Mouse (Mus musculus) 3T3-L1 (cell line): ENCODE measurements at regions not wholly inside any gene's neighbourhood (a gene's known extent, or its start where the extent isn't known, plus 50 kb on each side); places are given as distances from the start of the nearest gene placed in this dataset.
"Not testable (repeated sequence)": the region's sequence is repeated elsewhere in the genome, so short reads cannot be mapped to it uniquely, and the experiment has no call there.

Experiments used
- DNase-seq: peaks from one replicate; pipeline ENCODE4 v3.0.0-alpha.2; 2015; ENCODE audit warnings: low read depth, low spot score

DNA sequence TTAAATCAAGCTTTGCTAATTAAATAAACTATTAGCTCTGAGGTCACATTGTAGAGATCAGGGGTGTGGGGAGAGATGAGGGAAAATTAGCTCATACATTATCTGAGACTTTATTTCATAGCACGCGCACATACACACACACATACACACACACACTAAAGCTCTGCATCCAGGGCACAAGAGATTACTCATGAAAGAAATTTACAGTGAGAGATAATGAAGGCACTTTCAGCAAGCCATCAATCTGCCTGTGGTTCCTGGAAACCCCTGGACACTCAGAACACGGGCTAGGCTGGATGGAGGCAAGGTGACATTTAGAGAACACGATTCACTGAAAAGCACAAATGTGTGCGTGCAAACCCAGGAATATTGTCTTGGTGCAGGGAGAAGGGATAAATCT, 60.2 kb downstream of the Scg2 start:
- DNase-seq, result no peak

DNA sequence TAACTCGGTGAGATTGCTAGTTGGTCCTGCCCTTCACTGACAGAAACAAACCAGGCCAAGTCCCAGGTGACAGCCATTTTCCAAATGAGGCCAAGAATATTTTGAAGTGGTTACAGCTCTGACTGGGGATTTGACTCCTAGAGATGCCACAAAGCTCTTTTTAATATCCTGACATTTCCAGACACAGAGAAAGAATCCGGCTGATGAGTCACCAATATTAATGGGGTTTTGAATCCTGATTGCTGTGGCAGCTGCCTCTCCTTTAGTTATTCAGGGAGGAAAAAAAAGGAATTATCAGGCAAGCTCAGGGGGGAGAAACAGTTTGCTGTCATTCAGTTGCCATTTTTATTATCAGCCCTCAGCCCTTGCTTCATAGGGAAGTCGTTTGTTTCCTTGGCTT, 65.1 kb downstream of the Scg2 start:
- DNase-seq, result no peak

DNA sequence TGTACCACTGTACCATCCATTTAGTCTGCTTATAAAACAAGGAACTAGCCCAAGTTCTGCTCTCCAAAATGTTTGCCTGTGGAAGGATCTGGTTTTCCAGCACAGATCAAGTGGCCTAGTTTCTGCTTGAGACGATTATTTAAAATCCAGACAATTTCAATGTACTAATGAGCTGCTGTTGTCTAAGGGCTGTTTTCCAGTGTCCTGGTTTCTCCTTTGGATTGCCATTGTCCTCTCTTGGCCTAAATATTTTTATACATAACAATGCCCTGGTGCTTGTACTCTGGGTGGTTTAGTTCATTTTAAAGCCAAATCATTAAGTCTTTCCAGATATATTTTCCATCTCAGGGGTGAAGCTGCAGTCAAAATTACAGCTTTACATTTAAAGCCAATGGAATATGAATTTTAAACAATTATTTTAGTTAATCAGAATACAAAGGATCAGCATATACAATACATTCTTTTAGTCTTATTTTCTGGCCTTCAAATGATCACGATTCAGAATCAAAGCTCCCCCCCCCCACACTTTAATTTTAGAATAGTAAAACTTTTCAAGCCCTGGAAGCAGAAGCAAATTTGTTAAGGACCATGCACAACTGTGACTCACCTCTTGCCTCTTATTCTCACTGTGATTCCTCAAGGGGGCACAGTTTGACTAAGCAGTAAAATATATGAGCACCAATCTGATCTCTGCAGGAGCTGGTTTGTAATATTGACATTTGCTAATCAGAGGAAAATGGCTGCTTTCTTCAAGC, 82.5 kb downstream of the Scg2 start:
- DNase-seq, result no peak

DNA sequence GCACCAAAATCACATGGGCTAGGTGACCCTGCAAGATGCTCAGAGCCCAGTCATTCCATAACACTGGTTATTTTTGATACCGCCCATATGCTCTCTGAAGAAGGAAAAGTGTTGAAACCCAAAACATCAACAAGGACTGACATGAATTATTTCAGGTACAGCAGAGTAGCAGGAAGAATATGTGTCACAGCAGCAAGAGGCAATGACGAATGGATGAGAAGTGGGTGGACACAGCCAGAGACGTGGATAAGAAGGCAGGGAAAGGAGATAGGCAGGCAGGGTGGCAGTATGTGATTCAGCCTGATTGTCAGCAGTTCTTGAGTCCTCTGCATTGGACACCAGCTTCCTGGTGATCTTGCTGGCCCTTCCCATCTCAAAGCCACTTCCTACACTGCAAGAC, 93.4 kb downstream of the Scg2 start:
- no peak for DNase-seq

DNA sequence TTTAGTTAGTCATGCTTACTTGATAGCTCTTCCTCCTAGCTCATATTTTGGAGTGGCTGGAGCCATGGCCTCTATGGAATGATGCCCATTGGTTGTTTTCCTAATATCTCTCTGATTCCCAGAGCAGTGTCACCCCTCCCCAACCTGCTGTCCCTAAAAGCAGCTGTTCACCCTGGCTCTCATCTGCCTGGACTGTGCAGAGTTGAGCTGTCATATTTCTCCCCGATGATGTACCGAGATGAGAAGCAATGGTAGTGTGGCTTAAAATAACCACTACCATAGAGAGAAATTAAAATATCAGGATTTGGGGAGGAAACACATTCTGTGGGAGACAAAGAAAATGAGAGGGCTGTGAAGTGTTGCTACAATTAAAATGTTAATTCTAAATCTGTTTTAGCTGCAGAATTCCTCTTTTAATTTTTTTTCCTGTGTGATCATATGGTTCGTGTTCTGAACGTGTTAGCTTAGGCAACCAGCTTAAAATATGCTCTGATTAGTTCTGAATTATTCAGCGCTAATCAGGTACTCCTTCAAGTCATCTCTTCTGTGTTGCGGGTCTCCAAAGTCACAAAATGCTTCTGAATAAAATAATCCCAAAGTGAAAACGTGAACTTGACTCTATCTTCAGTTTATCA, 104.3 kb downstream of the Scg2 start:
- DNase-seq, result no peak

DNA sequence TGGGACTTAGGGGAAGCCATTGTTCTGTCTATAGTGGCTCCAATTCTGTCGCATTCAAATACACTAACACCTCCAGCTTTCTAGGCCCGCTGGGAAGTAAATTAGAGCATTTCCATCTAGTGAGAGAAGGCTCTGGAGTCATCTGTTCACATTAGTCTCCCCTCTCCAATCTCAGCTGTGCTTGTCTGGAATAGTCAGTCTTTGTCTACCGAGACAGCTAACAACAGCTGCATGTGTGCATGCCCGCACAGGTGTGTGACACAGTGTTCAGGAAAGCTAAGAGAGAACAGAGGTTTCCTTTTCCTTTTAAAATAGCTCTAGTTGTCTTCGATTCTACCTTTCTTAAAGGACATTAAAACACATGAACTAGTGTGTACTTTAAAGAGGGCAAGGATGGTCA, 122.7 kb downstream of the Scg2 start:
- no peak for DNase-seq

DNA sequence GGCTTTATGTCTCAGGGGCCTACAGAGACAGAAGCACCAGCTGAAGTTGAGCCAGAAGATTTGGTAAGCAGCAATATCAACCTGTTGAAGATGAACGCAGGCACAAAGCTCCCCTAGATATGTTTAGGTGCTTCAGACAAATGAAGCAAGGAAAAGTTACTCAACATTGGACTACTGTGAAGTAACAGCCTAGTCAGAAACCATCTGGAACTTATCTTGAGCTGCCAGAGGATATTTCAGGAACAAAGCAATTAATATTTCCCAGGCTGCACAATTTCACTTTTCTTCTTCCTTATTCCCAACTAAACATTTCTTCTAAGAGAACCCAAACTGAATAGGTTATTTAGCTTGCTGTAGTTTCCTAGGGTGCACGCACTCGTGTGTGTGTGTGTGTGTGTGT, 125.1 kb downstream of the Scg2 start:
- DNase-seq, result no peak

DNA sequence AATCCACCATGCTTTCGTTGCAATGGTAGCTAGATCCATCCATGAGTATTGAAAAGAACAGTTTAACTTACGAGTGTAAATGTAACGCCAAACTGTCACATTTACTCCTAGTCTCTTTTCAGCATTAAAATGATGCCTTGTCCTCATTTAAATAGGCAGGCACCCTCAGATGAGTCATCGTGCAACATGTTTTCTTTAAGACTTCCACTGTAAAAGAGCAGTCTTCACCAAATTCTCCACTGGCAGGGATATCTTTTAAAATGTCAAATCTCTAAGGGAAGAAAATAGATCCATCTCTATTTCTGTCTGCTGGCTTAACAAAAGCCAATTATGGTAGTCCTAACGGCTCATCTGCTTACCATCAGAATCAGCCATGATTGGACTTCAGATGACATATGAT, 127.8 kb downstream of the Scg2 start:
- DNase-seq, result peak; percentile 3

DNA sequence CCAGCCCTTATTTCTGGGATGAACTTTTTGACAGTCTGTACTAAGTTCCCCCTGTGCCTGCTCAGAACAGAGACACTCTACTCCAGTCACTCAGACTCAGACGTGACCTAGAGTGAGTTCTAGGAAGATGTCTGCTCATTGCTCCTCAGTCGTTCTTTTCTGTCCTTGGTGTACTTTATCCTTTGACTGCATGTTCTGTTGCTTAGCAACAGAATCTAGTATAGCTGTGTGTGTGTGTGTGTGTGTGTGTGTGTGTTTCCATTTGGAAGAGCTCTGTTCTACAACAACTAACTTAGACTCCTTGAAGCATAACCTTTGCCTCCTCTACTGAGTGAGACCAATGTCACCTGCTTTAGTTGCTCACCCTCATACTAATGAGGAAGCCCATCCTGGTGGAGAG, 136.3 kb downstream of the Scg2 start:
- DNase-seq, result no peak

DNA sequence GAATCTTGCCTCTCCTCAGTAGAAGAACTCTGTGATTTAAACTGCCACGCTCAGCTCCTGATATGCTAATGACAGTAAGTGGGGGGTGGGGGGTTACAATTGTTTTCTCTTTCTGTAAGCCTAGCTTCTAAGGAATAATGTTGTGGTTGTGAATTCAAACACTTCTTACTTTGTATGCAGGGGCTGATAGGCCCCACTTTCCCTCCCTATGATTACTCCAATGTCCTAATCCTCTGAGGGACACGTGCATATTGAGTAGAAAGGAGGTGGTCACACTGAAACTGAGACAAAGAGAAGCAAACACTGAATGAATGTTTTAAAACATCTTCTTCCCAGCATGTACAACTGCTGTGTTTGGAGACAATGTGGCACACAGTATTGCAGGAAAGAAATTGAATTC, 140.3 kb downstream of the Scg2 start:
- no peak for DNase-seq

DNA sequence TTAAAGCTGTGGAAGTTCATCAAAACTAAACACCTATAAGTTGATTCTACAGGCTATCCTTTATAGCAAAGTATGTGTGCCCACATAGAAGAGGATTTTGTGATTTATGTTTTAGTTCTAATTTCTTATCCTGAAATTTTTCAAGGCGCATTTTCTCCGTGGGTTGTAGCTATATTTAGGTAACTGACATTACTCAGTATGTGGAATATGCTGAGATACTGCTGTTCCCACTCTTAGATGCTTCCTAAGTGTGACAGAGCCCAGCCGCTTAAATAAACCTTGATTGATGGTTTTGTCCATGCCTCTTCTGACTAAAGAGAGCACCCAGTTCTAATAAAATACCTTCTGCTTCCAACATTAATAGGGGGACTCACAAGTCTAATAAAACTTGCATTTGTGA, 180.2 kb downstream of the Scg2 start:
- DNase-seq, result no peak

DNA sequence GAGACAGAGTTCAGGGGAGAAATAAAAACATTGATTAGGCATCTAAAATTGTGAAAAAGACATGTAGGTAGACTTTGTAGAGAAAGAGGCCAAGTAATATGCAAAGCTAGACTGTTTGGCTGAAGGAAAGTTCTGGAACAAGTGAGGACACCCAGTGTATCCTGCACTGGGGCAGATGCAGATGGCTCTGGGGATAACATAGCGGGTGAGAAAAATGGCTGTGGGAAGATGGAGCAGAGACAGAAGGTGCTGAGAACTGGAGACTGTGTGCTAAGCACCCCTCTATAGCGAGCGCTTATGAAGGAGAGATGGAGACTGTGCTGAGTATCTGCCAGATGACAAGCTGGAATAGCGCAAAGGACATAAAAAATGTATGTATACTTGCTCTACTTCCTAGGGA, 226.9 kb downstream of the Scg2 start:
- no peak for DNase-seq

DNA sequence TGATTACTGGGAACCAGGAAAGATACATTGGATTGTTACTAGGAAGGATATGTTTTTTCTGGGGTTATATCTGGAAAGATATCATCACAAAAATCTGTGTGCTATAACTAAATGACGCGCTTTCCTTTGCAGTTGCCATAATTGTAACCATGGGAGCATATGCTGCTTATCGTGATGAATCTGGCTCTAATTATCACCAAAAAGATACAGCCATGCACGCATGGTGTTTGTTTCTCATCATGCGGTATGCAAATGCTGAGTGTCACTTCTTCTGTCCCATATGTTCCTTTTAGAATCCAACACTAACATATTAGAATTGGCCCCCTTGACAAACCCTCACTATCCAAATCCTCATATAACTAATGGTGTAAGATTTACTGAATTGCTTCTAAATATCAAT, 227.4 kb downstream of the Scg2 start:
- no peak for DNase-seq

DNA sequence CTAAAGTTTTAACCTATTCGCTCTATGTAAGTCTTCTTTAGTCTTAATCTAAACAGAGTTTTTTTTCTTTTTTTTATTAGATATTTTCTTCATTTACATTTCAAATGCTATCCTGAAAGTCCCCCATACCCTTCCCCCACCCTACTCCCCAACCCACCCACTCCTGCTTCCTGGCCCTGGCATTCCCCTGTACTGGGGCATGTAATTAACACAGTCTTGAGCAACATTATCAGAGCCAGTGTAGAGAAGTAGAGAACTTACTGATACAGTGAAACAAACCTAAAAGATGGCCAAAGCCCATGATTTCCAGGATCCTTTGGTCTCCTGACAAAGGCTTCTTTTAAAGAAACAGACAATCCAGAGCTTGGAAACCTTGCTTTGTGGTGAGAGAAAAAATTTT, 227.9 kb downstream of the Scg2 start:
- not testable (repeated sequence) for DNase-seq

DNA sequence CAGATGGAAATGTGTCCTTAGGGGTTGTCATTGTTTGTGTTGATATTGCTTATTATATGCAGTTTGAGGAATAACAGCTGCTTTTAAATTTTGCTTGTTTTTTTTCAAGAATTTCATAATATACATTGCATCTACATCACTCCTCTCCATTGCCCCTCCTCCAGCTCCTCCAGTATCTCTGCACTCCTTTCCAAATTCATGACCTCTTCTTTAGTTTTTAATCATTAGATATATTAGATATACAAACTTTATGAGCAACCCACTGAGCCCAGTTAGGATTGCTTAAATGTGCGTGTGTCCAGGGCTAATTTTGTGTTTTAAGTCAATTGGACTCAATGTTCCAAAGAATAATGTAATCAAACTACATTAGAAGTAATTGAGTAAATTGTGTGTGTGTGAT, 232.7 kb downstream of the Scg2 start:
- no peak for DNase-seq

DNA sequence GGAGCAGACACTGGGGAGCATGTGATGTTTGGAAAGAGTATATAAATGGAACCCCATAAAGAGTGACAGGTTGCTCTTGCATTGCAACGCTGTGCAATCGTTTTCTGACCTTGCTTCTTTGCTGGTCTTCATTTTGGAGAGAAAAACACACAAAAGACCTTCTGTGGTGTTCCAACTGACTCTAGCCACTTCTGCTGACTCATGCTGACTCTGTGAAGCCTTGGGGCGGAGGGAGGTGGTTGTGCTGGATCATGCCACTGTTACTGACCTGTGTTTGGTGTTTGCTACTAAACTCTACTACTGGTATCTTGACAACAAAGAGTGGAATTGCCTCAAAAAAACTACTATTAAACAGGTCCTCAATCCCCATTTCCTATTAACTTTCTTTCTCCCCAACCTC, 242.2 kb downstream of the Scg2 start:
- peak; percentile 46 for DNase-seq

DNA sequence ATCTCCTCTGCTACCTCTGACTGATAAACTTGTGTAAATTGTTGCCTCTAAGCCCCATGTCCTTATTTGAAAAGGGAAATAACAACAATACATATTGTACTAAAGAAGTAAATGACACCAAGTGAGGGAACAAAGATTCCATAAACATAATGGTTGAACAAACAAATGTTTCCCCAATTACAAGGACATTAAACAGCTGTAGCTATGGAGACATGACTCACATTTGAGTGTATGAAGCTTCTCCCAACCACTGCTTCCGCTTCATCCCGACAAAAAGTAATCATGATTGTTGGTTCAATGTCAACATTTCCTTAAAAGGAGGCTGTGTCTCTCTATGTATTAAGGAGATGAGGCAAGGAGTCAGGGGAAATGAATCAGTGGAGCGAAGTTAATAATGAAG, 248.9 kb downstream of the Scg2 start:
- DNase-seq, result no peak

DNA sequence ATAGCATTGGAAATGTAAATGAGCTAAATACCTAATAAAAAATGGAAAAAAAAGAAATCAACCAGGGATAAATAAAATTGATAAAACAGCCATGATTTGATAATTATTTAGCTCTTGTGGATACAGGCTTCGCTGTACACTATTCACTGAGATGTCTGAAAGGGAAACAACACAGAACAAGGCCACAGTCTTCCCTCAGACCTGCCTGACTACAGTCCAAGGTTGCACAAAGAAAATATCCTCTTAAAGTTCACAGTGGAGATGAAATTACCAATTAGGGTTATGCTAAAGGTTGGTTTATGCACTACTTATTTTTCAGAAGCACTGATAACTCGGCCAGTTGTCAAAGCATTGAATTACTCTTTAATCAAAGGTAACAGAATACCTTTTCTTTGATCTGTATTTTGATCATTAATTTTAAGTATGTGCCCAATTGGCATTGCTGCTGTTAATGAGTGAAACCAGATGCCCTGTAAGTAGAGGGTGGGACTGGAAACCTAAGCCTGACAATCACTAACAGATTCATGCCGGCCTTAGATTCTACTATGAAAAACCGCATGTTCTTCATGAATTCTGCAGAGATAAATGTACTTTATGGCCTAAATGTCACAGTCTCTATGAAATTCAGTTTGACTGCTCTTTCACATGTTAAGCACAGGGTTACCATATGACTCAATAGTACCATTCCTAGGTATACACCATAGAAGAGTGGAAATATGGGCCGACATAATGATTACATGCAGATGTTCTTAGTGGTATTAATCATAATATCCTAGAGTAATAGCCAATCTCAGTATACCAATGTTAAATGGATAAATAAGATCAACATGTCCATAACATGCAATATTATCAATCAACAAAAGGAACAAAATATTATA, 256.1 kb downstream of the Scg2 start:
- DNase-seq, result no peak

DNA sequence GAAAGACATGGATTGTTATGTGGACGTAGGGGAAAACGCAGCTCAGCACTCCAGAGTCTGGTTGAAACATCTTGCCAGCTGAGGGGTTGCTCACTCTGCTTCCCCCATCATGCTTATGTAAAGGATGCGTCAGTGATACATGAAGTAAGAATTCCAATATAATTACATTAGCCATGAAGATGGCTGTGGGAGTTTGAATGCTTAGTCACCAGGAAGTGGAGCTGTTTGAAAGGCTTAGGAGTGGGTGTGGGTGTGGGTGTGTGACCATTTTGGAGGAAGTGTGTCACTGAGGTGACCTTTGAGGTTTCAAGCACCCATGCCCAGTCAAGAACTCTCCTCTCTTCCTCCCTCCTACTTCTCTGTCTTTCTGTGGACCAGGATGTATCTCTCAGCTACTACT, 295.8 kb downstream of the Scg2 start:
- peak; percentile 61 for DNase-seq
